Mouse (Mus musculus): ENCODE data around the gene Cmip.

The Cmip gene

DNA sequence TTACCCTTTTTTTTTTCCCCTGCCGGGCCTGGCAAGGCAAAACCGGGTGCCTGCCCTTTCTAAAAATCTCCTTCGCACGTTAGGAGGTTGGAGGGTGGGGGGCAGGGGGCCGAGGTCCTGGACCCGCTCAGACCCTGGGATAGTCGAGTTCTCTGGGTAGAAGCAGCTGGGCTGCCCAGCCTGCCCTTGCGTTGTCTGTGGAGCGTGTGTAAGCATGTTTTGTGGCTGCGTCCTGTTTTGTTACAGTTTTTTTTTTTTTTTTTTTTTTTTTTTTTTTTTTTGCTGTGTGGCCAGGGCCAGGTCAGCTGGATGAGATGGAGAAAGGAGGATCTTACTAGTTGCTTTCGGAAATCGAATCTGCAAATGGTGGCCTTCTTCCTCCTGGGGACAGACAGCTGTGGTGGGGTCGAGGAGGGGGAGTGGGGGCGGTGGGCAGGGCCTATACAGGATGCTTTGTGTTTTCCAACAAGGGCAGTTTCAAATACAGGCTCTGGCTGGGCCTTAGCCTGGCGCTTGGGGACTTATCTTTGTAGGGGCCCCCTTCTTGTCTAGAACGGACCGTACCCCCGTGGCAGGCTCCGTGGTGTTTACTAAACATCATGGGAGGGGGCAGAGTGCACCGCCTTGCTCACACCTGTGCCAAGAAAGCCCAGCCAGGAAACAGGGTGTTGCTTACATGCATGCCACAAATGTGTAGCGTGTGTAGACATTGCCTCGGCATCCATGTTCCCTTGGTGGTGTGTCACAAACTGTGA, 1.1 kb downstream of the Cmip start:
- DNase-seq (ENCODE audit: low spot score) = peak; percentile 59

DNA sequence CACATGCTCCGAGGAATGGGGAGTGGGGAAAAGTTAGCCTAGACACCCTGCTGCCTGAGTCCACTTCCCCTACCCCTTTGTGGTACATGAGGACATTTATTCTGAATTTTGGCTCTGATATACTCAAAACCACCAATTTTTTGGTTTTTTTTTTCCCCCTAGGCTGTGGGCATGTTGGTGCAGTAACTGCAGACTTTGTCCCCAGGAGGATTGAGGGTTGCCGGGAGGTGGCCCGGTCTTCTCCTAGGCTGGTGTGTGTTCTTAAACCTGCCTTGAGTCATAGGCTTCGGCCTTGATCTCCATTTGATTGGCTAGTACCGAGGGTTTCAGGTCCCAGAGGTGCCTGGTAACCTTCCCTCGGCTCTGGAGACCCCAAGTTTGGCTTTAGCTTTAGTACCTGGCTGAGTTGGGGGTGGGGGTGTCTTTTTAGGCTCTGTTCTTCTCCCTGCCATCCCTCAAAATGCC, 1.7 kb downstream of the Cmip start:
- DNase-seq (ENCODE audit: low spot score) = no peak

- no peak for DNase-seq (ENCODE audit: low spot score)
Observed at GRCm38 (mm10) chr8:117259431-117260001, 2.7 kb downstream of the Cmip start.

DNA sequence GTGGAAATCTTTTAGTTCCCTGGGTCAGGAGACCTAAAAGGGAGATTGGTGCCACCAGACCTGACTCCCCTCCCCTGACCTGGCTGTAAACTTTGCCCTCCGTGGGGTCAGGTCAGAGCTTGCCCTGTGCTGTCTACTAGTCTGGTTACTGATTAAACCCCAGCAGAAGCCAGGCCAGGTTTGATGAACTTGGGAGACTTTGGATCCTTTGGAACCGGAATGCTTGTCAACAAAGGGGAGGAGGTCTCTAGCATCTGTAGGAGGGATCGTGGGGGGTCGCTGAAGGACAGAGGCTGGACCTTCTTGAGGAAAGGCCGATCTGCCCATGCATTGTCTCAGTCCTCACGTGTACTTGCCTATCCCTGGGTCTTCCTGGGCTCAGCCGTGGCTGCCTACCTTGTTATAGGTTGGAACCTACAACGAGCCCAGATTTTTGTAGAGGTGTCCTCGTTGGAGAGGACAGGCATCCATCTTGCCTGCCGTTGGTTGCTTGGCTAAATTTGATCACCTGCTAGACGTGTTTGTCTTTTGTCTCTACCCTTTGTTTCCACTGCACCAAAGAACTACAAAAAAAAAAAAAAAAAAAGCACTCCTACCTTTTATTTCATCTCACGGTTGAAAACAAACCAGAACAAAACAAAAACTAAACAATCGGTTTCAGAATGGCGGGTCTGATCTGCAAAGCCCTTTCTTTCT, 3.5 kb downstream of the Cmip start:
- DNase-seq (ENCODE audit: low spot score) = peak; percentile 68

DNA sequence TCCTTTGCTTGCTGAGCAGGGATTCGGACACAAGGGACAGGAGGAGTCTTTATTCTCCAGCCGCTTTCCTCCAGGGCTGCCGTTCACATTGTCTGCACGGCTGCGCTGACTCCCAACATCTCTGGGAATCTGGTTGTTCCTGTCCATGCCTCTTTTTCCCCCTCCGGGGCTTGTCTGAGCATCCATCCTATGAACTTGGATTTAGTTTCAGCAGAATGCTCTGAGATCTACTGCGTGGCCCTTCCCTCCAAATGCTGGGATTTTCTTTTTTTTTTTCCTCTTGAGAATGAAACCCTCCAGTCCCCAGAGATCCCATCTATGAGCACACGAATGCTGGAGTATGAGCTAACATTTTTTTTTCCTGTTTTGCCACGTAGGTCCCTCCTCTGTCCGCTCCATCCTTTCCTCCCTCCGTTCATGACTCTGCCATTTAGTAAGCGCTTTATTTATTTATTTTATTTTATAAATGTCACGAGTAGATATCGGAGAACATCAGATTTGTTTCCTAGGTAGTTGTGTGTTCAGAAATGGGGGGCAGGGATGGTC, 4.1 kb downstream of the Cmip start:
- DNase-seq (ENCODE audit: low spot score) = peak; percentile 53

- DNase-seq (ENCODE audit: low spot score) = no peak
Observed at GRCm38 (mm10) chr8:117261702-117262101, 4.8 kb downstream of the Cmip start.

GRCm38 (mm10) chr8:117262685-117263084, 5.8 kb downstream of the Cmip start:
- no peak for DNase-seq (ENCODE audit: low spot score)

- no peak for DNase-seq (ENCODE audit: low spot score)
Observed at GRCm38 (mm10) chr8:117263442-117263841, 6.6 kb downstream of the Cmip start.

- no peak for DNase-seq (ENCODE audit: low spot score)
Observed at GRCm38 (mm10) chr8:117265079-117265478, 8.2 kb downstream of the Cmip start.

DNA sequence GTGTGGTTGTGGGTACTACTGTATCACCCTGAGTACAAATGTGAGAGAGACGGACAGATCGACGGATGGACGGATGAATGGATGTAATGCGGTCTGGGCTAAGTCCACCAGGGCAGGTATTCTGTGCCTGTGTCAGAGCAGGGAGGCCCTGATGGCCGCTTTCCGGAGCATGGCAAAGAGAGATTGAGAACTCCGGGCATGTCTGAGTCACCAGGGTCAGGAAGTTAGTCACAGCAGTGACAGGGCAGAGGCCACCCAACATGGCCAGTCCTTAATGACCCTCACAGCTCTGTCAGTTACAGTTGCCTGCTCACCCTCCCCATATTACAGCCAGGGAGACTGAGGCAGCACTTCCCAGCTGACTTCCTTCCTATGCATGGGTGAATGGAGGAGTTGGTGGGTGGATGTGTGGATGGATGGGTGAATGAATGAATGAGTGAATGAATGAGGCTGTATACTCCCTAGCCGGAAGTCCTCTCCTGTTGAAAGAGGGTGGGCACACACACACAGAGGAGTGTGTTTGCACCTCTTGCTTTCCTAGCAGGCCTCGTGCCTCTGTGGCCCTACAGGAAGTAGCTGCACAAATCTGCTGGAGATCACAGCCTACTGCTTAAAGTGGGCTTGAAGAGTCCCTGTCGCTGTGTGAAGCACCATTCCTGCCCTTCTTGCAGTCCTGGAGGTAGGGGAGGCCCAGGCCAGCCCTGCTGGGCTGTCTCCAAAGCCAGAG, 10.7 kb downstream of the Cmip start:
- DNase-seq (ENCODE audit: low spot score) = no peak

DNA sequence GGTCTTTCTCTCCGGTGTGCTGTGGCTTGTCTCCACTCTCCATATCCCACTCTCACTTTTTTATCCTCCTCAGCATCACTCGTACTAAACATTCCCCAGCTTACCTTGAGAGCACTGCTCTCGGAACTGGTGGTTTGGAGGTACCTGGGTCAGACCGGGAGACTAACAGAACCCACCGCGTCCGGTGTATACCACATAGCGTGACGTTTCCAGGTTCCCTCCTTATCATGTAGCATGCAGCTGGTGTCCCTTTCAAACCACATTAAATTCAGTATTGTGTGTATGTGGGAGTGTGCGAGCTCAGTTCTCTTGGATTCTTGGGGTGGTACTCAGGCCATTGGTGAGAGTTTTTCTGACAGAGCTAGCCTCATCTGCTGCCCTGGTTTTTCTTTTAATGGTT, 21.4 kb downstream of the Cmip start:
- DNase-seq (ENCODE audit: low spot score) = no peak

- DNase-seq (ENCODE audit: low spot score) = no peak
Observed at GRCm38 (mm10) chr8:117278668-117279132, 21.8 kb downstream of the Cmip start.

DNA sequence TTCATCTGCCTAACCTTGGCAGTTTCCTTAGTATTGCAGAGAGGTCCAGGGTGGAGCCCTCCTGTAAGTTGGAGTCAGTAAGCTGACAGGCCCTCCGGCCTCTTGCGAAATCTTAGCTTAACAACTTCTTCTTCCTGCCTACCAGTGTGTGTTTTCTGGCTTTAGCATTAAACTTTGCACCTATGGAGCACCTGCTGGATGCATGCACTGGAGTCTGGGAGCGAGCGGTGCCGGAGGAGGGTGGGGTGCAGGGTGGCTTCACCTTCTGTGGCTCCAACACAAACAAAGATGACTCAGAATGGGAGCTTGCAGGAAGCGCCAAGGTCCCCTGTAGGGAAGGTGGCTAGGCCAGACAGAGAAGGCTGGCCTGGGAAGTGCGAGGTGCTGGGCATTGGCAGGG, 23.6 kb downstream of the Cmip start:
- DNase-seq (ENCODE audit: low spot score) = no peak

DNA sequence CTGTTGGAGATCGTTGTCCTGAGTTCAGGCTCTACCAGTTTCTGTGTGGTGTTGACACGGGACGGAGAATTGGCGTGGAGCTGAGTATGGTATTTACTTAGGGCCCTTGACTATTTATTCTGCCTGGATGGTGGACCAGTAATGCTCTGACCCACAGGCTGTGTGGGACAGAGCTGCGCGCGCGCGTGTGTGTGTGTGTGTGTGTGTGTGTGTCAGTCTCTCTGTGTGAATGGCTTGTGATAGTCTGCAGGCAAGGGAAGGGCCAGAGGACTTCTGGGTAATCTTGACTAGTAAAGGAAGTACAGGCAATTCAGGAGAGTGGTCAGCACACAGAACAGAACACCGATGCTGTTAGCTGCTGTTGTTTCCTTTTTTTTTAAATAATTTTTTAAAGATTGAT, 24.8 kb downstream of the Cmip start:
- no peak for DNase-seq (ENCODE audit: low spot score)

GRCm38 (mm10) chr8:117282141-117282950, 25.5 kb downstream of the Cmip start:
- no peak for DNase-seq (ENCODE audit: low spot score)

DNA sequence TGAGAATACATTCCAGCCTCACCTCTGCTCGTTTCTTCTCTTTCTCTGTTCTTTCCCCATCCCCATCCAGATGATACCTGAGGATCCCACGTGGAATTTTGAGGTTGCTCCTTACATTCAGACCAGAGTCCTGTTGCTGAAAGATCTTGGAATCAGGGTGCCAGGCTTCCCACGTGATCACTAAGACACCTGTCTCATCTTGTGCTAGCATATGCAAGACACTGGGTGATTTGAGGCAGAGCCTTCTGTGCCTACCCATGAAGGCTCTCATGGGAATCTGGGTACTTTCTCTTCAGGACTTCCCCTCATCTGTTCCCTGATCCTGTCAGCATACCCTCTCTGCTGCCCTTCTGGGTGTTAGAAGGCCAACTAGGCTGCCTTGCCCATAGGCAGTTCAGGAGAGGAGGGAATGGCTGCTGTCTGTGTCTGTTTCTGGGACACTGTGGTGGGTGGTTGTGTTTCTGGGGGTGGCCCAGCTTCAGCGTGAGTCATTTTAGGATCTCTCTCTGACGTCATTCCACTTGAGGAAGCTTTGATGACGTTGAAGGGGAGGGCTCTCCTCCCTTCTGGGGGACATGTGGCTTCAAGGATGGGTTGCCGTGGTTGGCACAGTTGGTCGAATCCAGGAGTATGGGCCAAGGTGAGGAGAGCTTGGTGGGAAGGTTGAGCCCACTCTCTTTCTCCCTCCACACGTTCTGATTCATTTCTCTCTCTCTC, 28.1 kb downstream of the Cmip start:
- no peak for DNase-seq (ENCODE audit: low spot score)

GRCm38 (mm10) chr8:117287966-117288365, 31.1 kb downstream of the Cmip start:
- no peak for DNase-seq (ENCODE audit: low spot score)

DNA sequence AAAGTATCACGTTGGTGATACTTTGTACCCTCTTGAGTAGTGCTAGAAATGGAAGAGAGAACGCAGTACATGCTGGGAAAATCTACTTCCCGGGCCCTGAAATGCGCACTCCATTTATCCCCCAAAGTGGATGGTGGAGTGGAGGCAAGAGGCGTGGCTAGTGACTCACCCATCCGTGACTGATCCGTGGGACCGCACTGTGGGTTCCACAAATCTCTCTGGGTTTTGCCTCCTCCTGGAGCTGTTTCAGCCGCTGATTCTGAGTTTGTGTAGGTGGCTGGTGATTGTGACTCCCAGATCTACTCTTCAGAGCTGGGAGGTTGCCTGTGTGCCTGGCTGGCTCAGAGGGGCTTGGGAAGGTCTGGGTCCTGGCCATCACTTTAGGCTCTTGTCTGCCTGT, 32.2 kb downstream of the Cmip start:
- no peak for DNase-seq (ENCODE audit: low spot score)

DNA sequence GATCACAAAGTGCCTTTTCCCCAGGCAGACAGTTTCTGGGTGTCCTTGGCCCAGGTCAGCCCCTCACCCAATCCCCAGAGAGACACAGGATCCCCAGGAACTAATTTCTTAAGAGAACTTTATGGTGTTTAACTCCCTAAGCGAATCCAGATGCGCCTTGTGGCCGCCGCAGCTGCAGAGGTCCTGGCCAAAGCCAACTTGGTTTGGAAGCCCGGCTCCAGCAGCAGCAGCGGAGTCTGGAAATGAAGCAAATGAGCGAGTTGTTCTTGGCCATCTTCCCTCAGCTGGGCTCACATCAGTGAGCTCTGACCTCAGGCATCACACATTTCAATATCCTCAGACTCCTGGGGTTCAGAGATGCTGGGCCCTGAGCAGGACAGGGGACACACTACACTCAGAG, 33.6 kb downstream of the Cmip start:
- no peak for DNase-seq (ENCODE audit: low spot score)

GRCm38 (mm10) chr8:117292262-117292661, 35.4 kb downstream of the Cmip start:
- DNase-seq (ENCODE audit: low spot score) = peak; percentile 83

GRCm38 (mm10) chr8:117294812-117295211, 37.9 kb downstream of the Cmip start:
- no peak for DNase-seq (ENCODE audit: low spot score)

Data from embryo, embryonic 10 days (tissue).